Mouse (Mus musculus): Measurements from ENCODE around the gene Npc2.

Npc2 gene

GRCm38 (mm10) chr12:84784604-84785381 lies 11.8 kb upstream of the Npc2 start:
- peak; percentile 79 to 88 for DNase-seq (ENCODE audit: low spot score in 2 of 2)

GRCm38 (mm10) chr12:84776229-84776628 lies 3.3 kb upstream of the Npc2 start:
- no peak for DNase-seq (ENCODE audit: low spot score in 2 of 2)

GRCm38 (mm10) chr12:84774376-84774775 lies 1.4 kb upstream of the Npc2 start:
- DNase-seq (ENCODE audit: low spot score in 2 of 2) = peak in 1 of 2 experiments; percentile 22

GRCm38 (mm10) chr12:84773476-84773875 lies 524 bp upstream of the Npc2 start:
- DNase-seq (ENCODE audit: low spot score in 2 of 2) = peak; percentile 28 to 41

GRCm38 (mm10) chr12:84771981-84772520 lies 901 bp downstream of the Npc2 start:
- no peak for DNase-seq (ENCODE audit: low spot score in 2 of 2)

GRCm38 (mm10) chr12:84769624-84770023 lies 3.3 kb downstream of the Npc2 start:
- DNase-seq (ENCODE audit: low spot score in 2 of 2) = no peak

GRCm38 (mm10) chr12:84767510-84767909 lies 5.4 kb downstream of the Npc2 start:
- no peak for DNase-seq (ENCODE audit: low spot score in 2 of 2)

GRCm38 (mm10) chr12:84766113-84766735 lies 6.7 kb downstream of the Npc2 start:
- DNase-seq (ENCODE audit: low spot score in 2 of 2) = no peak

- no peak for DNase-seq (ENCODE audit: low spot score in 2 of 2)
These were observed 7.4 kb downstream of the Npc2 start for GRCm38 (mm10) chr12:84765506-84765905.

- no peak for DNase-seq (ENCODE audit: low spot score in 2 of 2)
These were observed 8.2 kb downstream of the Npc2 start for GRCm38 (mm10) chr12:84764756-84765155.

- DNase-seq (ENCODE audit: low spot score in 2 of 2) = no peak
These were observed 9.3 kb downstream of the Npc2 start for GRCm38 (mm10) chr12:84763577-84764218.

GRCm38 (mm10) chr12:84762532-84762931 lies 10.4 kb downstream of the Npc2 start:
- DNase-seq (ENCODE audit: low spot score in 2 of 2) = no peak

- DNase-seq (ENCODE audit: low spot score in 2 of 2) = no peak
These were observed 13.9 kb downstream of the Npc2 start for GRCm38 (mm10) chr12:84759063-84759462.

- DNase-seq (ENCODE audit: low spot score in 2 of 2) = no peak
These were observed 16.9 kb downstream of the Npc2 start for GRCm38 (mm10) chr12:84756016-84756415.

- DNase-seq (ENCODE audit: low spot score in 2 of 2) = peak; percentile 41 to 67
These were observed 17.8 kb downstream of the Npc2 start for GRCm38 (mm10) chr12:84755008-84755695.

- DNase-seq (ENCODE audit: low spot score in 2 of 2) = no peak
These were observed 20.6 kb downstream of the Npc2 start for GRCm38 (mm10) chr12:84752131-84752977.

GRCm38 (mm10) chr12:84750661-84751060 lies 22.3 kb downstream of the Npc2 start:
- no peak for DNase-seq (ENCODE audit: low spot score in 2 of 2)

GRCm38 (mm10) chr12:84748134-84748533 lies 24.8 kb downstream of the Npc2 start:
- no peak for DNase-seq (ENCODE audit: low spot score in 2 of 2)

GRCm38 (mm10) chr12:84745700-84746099 lies 27.3 kb downstream of the Npc2 start:
- no peak for DNase-seq (ENCODE audit: low spot score in 2 of 2)

- DNase-seq (ENCODE audit: low spot score in 2 of 2) = no peak
These were observed 29.5 kb downstream of the Npc2 start for GRCm38 (mm10) chr12:84743496-84743895.

GRCm38 (mm10) chr12:84733366-84733765 lies 39.6 kb downstream of the Npc2 start:
- DNase-seq (ENCODE audit: low spot score in 2 of 2) = no peak
